Mouse (Mus musculus) CH12.LX (cell line): ENCODE results near the gene Krtap19-2. TPM values are rescaled to one million over a fixed set of nuclear protein-coding genes. Genes with fewer than 3 reads are reported as not detected.

Source experiments
- DNase-seq: peaks from one replicate; pipeline ENCODE4 v3.0.0-alpha.2; 2013; ENCODE audit errors: extremely low read depth
- H3K27ac ChIP-seq: 2 replicates; pipeline ENCODE4 v1.5.1; 2012; ENCODE audit warnings: low read depth, mild to moderate bottlenecking, control low read depth, moderate library complexity; ENCODE audit not compliant: insufficient read depth
- H3K27me3 ChIP-seq: replicated peaks from 2 replicates; pipeline ENCODE3; 2012; ENCODE audit warnings: inconsistent platforms
- H3K36me3 ChIP-seq, 2 experiments: replicated peaks in 1 of 2; 2 replicates each; pipeline versions ENCODE3 to v1.6.1; 2012; ENCODE audit warnings: inconsistent platforms in 1 of 2, low read length in 1 of 2, mild to moderate bottlenecking in 1 of 2, mixed read lengths in 1 of 2, moderate library complexity in 1 of 2; ENCODE audit not compliant: control insufficient read depth in 1 of 2, insufficient read depth in 1 of 2
- H3K4me1 ChIP-seq, 2 experiments: 2 replicates each; pipeline ENCODE4 v1.6.1; 2012; ENCODE audit warnings: inconsistent platforms in 1 of 2, moderate library complexity in 1 of 2; ENCODE audit not compliant: insufficient read depth in 2 of 2, control insufficient read depth in 1 of 2
- H3K4me2 ChIP-seq: 2 replicates; pipeline ENCODE4 v1.6.1; 2012; ENCODE audit warnings: low read depth, mild to moderate bottlenecking, control low read depth; ENCODE audit not compliant: poor library complexity, insufficient read depth, severe bottlenecking
- H3K4me3 ChIP-seq, 3 experiments: fragments of 150-350 bp in 1 of 3; sonication (generic) in 1 of 3; replicated peaks in 1 of 3; 2 replicates each; pipeline versions ENCODE3 to v1.5.1; 2011 to 2012; ENCODE audit warnings: low read depth in 2 of 3, low read length in 2 of 3, mild to moderate bottlenecking in 2 of 3, moderate library complexity in 2 of 3, control low read depth in 1 of 3, improper control_type of control experiment in 1 of 3, inconsistent platforms in 1 of 3, mixed read lengths in 1 of 3; ENCODE audit not compliant: poor library complexity in 1 of 3
- H3K79me2 ChIP-seq: replicated peaks from 2 replicates; pipeline ENCODE4 v1.6.1; 2012; ENCODE audit warnings: mild to moderate bottlenecking, moderate library complexity; ENCODE audit not compliant: control insufficient read depth, poor library complexity, insufficient read depth, severe bottlenecking; ENCODE audit errors: extremely low read depth
- H3K9ac ChIP-seq: 2 replicates; pipeline ENCODE4 v1.6.1; 2012; ENCODE audit warnings: low read depth, mild to moderate bottlenecking, control low read depth, moderate library complexity; ENCODE audit not compliant: insufficient read depth
- H3K9me3 ChIP-seq: replicated peaks from 2 replicates; pipeline ENCODE3; 2012; ENCODE audit warnings: low read length, inconsistent platforms, mixed read lengths
- CTCF ChIP-seq, 2 experiments: IDR thresholded peaks in 1 of 2; conservative IDR thresholded peaks in 1 of 2; 2 replicates each; pipeline ENCODE4 v1.5.1; 2011 to 2012; ENCODE audit warnings: low read depth in 2 of 2, low read length in 2 of 2, improper control_type of control experiment in 1 of 2, inconsistent platforms in 1 of 2, mild to moderate bottlenecking in 1 of 2, moderate library complexity in 1 of 2
- HCFC1 ChIP-seq: IDR thresholded peaks from 2 replicates; pipeline ENCODE4 v1.6.1; 2012; ENCODE audit warnings: low read depth, mild to moderate bottlenecking, inconsistent platforms, low read length, improper control_type of control experiment
- KAT2A ChIP-seq: IDR thresholded peaks from 2 replicates; pipeline ENCODE4 v1.6.1; 2012; ENCODE audit warnings: low read length, improper control_type of control experiment, inconsistent platforms; ENCODE audit not compliant: insufficient replicate concordance
- MAX ChIP-seq: IDR thresholded peaks from 2 replicates; pipeline ENCODE4 v1.6.1; 2011; ENCODE audit warnings: low read length, improper control_type of control experiment
- MAZ ChIP-seq: IDR thresholded peaks from 2 replicates; pipeline ENCODE4 v1.6.1; 2012; ENCODE audit warnings: low read depth, mild to moderate bottlenecking, inconsistent platforms, low read length, improper control_type of control experiment, moderate library complexity
- MXI1 ChIP-seq: IDR thresholded peaks from 2 replicates; pipeline ENCODE4 v1.6.1; 2011; ENCODE audit warnings: mild to moderate bottlenecking, low read depth, low read length, improper control_type of control experiment
- MYC ChIP-seq: IDR thresholded peaks from 2 replicates; pipeline ENCODE4 v1.6.1; 2011; ENCODE audit warnings: low read depth, mild to moderate bottlenecking, improper control_type of control experiment, low read length
- POLR2AphosphoS2 ChIP-seq: IDR thresholded peaks from 2 replicates; pipeline ENCODE4 v1.6.1; 2011; ENCODE audit warnings: low read depth, low read length, improper control_type of control experiment
- RAD21 ChIP-seq: IDR thresholded peaks from 2 replicates; pipeline ENCODE4 v1.6.1; 2011; ENCODE audit warnings: low read depth, mild to moderate bottlenecking, low read length, improper control_type of control experiment, moderate library complexity
- RCOR1 ChIP-seq: conservative IDR thresholded peaks from 2 replicates; pipeline ENCODE4 v1.6.1; 2012; ENCODE audit warnings: low read depth, mild to moderate bottlenecking, inconsistent platforms, low read length, improper control_type of control experiment
- SIN3A ChIP-seq: IDR thresholded peaks from 2 replicates; pipeline ENCODE4 v1.6.1; 2012; ENCODE audit warnings: low read length, improper control_type of control experiment, inconsistent platforms
- SMC3 ChIP-seq: IDR thresholded peaks from 2 replicates; pipeline ENCODE4 v1.6.1; 2011; ENCODE audit warnings: low read depth, low read length, improper control_type of control experiment
- TBP ChIP-seq: conservative IDR thresholded peaks from 2 replicates; pipeline ENCODE4 v1.6.1; 2011; ENCODE audit warnings: low read depth, low read length, improper control_type of control experiment
- TCF12 ChIP-seq: IDR thresholded peaks from 2 replicates; pipeline ENCODE4 v1.6.1; 2014; ENCODE audit warnings: low read depth, mild to moderate bottlenecking, inconsistent platforms, low read length, improper control_type of control experiment
- USF1 ChIP-seq: IDR thresholded peaks from 2 replicates; pipeline ENCODE4 v1.6.1; 2014; ENCODE audit warnings: low read depth, mild to moderate bottlenecking, inconsistent platforms, low read length, improper control_type of control experiment
- USF2 ChIP-seq: conservative IDR thresholded peaks from 2 replicates; pipeline ENCODE4 v1.6.1; 2011; ENCODE audit warnings: low read depth, low read length, improper control_type of control experiment
- ZC3H11A ChIP-seq: IDR thresholded peaks from 2 replicates; pipeline ENCODE4 v1.6.1; 2012; ENCODE audit warnings: low read depth, mild to moderate bottlenecking, inconsistent platforms, low read length, improper control_type of control experiment
- ZMIZ1 ChIP-seq: IDR thresholded peaks from 2 replicates; pipeline ENCODE4 v1.6.1; 2012; ENCODE audit warnings: low read depth, mild to moderate bottlenecking, inconsistent platforms, low read length, improper control_type of control experiment
- ZNF384 ChIP-seq: IDR thresholded peaks from 2 replicates; pipeline ENCODE4 v1.6.1; 2012; ENCODE audit warnings: low read depth, low read length, improper control_type of control experiment, inconsistent platforms
- dilution Hi-C: fragments of 300-500 bp; cut with MboI; formaldehyde crosslinking; loops from 2 replicates; pipeline ENCODE4 v1.14.3; 2020; ENCODE audit warnings: low sequenced_read_pairs; ENCODE audit not compliant: extremely low pct_unique_long_range_greater_than_20kb, extremely low pct_ligation_motif_present
- in situ Hi-C: fragments of 300-500 bp; cut with MboI; formaldehyde crosslinking; loops from 3 replicates; pipeline ENCODE4 v1.14.3; 2019; ENCODE audit warnings: low sequenced_read_pairs, low pct_ligation_motif_present, low pct_unique_long_range_greater_than_20kb, mixed read lengths
- polyA plus RNA-seq: library from polyadenylated mRNA; unstranded; fragments of >175 nt; gene quantifications from 2 replicates; pipeline ENCODE4 v1.2.1, GENCODE M21; 2012; ENCODE audit warnings: low read depth; ENCODE audit not compliant: insufficient read length
- total RNA-seq, 2 experiments: library from RNA; depleted of rRNA; stranded (reverse); fragments of 300-350 nt in 1 of 2; fragments of >200 nt in 1 of 2; gene quantifications; 2 replicates each; pipeline ENCODE4 v1.2.3; 2012 to 2014

Krtap19-2 gene
- total and polyA plus RNA-seq, 3 experiments: not detected

DNA sequence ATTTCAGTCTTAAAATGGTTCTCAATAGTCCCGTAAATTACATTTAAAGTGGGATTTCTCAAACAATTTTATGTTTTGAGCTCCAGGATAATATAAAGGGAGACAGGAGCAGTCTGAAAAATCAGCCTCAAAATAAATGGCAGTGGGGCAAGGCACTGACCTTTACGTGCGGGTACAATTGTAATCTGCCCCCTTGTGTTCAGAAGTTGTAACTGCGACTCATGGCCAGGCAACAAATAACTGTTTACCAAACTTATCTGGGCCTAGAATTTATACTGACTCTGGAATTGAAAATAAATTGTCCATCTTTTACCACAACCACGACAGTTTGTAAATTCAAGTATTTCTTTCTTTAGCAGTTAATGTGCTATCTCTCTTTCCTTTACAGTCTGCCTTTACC is 22.6 kb downstream of the Krtap19-2 start:
- no peak for DNase-seq
- no peaks in the 10 kb centered on the region for H3K27me3 ChIP-seq
- in situ Hi-C loops (no loop called here), dilution Hi-C loops (no loop called here)
- no peaks in the 10 kb centered on the region for H3K36me3 ChIP-seq
- H3K9me3 ChIP-seq: peaks cover 54% of the 10 kb centered on the region
- no peaks in the 10 kb centered on the region for H3K4me1 ChIP-seq
- no peaks in the 10 kb centered on the region for H3K79me2 ChIP-seq
- H3K4me2 ChIP-seq: no peak overlapping the region
- no peak for TF ChIP-seq SIN3A
- TF ChIP-seq SMC3: peak; percentile 16; the same call in 1 of the 2 replicates
- TF ChIP-seq MAX: no peak
- no peak for TF ChIP-seq MXI1
- no peak for TF ChIP-seq HCFC1
- no peak for TF ChIP-seq KAT2A
- TF ChIP-seq USF1: no peak
- TF ChIP-seq TCF12: no peak
- no peak for TF ChIP-seq RCOR1
- peak; percentile 24 to 49; a peak in 2 of 4 replicates for TF ChIP-seq CTCF (conservative IDR thresholded peaks at IDR 0.05 in 1 of 2, IDR thresholded peaks at IDR 0.05 in 1 of 2; ENCODE audit: low read depth in 2 of 2, low read length in 2 of 2)
- TF ChIP-seq USF2: no peak
- peak; percentile 7 for TF ChIP-seq RAD21
- no peak for TF ChIP-seq POLR2AphosphoS2
- no peak for TF ChIP-seq MYC
- no peak for TF ChIP-seq ZMIZ1
- H3K9ac ChIP-seq: no peak overlapping the region
- no peak overlapping the region for H3K4me3 ChIP-seq
- H3K27ac ChIP-seq: no peak overlapping the region

DNA sequence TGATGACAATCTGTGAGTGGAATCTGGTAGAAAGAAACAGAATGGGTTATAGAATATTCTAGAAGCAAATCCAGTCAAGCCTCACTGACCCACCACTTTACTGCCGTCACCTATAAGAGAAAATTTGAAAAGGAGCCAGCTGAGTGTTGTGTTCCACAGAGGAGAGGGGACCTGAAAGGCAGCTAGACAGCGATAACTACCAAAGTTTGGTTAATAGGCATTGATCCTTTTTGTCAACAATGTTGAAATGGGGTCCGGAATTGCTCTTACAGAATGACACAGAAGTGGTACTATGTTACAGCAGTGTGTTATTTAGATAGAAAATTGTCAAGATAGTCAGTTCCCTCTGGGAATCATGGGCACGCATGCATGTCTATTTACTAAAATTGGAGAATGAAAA is 25.5 kb downstream of the Krtap19-2 start:
- no peaks in the 10 kb centered on the region for H3K79me2 ChIP-seq
- DNase-seq: no peak
- H3K27me3 ChIP-seq: no peaks in the 10 kb centered on the region
- H3K4me1 ChIP-seq: no peaks in the 10 kb centered on the region
- H3K4me3 ChIP-seq: no peak overlapping the region
- H3K9me3 ChIP-seq: peaks cover 47% of the 10 kb centered on the region
- no peaks in the 10 kb centered on the region for H3K36me3 ChIP-seq
- H3K9ac ChIP-seq: no peak overlapping the region
- no peak overlapping the region for H3K27ac ChIP-seq
- dilution Hi-C loops: no loop called here
- no peak overlapping the region for H3K4me2 ChIP-seq
- TF ChIP-seq TBP: no peak
- TF ChIP-seq MAZ: no peak
- TF ChIP-seq ZNF384: no peak
- no peak for TF ChIP-seq ZC3H11A
- TF ChIP-seq, all 38 proteins: peak for 0
- in situ Hi-C loops: no loop called here
